Mouse (Mus musculus) thymus, adult 2 months (tissue): Measurements from ENCODE around the gene Ttll1.

ENCODE experiments used
- CTCF ChIP-seq: fragments of 200-500 bp; IDR thresholded peaks from 2 replicates; pipeline ENCODE4 v1.5.1; 2012; ENCODE audit warnings: mild to moderate bottlenecking, control low read depth, low read length, moderate library complexity, borderline replicate concordance; ENCODE audit not compliant: control insufficient read depth, poor library complexity, insufficient read depth; ENCODE audit errors: extremely low read depth
- POLR2A ChIP-seq: fragments of 200-500 bp; IDR thresholded peaks from 2 replicates; pipeline ENCODE4 v1.6.1; 2012; ENCODE audit warnings: mild to moderate bottlenecking, low read length, control low read depth, moderate library complexity; ENCODE audit not compliant: control insufficient read depth, poor library complexity, insufficient read depth; ENCODE audit errors: extremely low read depth

DNA sequence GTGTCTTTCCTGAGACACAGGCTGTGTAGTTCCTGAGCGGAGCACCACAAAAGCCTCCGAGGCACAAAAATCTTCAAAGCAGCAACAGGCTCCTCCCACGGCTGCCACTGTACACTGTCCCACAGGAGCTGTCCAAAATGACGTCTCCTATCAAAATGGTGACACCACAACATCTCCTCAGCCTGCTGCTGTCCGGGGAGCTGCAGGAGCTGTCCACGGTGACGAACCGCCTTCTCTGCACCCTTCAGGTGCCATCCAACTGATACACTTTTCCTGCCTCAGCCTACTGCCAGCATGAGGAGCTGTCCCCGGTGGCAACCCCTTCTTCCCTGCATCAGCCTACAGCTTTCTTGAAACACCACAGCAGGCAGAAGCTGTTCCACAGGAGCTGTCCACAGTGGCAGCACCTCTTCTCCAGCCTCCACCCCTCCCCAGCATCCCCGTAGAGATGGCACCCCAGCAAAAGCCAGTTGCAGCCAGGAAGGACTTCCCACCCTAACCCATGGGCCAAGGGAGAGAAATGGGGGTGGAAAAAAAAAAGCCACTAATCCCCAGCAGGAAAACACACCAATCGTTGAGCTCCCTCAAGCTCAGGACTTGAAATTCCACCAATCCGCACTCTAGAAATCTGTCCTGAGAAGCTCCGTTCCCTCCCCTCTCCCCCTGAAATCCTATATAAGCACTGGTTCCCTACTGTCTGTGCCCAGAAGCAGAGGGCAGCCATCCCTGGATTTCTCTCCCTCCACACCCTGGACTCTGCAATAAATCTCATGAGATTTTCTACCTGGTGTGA, 2.0 kb upstream of the Ttll1 start:
- TF ChIP-seq CTCF, result no peak
- TF ChIP-seq POLR2A, result no peak
